Mouse (Mus musculus) forebrain, embryonic 16.5 days (tissue): ENCODE measurements around the gene Ostf1. TPM values are rescaled to one million over a fixed set of nuclear protein-coding genes. Genes with fewer than 3 reads are reported as not detected.

ENCODE experiments used
- ATAC-seq: fragments of 200-750 bp; cut with Nextera tagmentation; 2 replicates; pipeline ENCODE4 v1.8.0; 2017; ENCODE audit warnings: mild to moderate bottlenecking, moderate library complexity
- H3K27ac ChIP-seq: fragments of 300-500 bp; sonication (generic); 2 replicates; pipeline ENCODE4 v1.5.1; 2014; ENCODE audit warnings: low read length, control low read depth
- H3K27me3 ChIP-seq: fragments of 300-500 bp; sonication (generic); replicated peaks from 2 replicates; pipeline ENCODE4 v1.6.1; 2014; ENCODE audit warnings: low read length; ENCODE audit not compliant: control insufficient read depth, insufficient read depth
- H3K36me3 ChIP-seq: fragments of 300-500 bp; sonication (generic); 2 replicates; pipeline ENCODE4 v1.6.1; 2014; ENCODE audit not compliant: control insufficient read depth, insufficient read depth
- H3K4me1 ChIP-seq: fragments of 300-500 bp; sonication (generic); replicated peaks from 2 replicates; pipeline ENCODE4 v1.6.1; 2014; ENCODE audit warnings: low read length; ENCODE audit not compliant: control insufficient read depth, insufficient read depth
- H3K4me2 ChIP-seq: fragments of 300-500 bp; sonication (generic); 2 replicates; pipeline ENCODE4 v1.6.1; 2014; ENCODE audit warnings: mild to moderate bottlenecking, low read length, control low read depth
- H3K4me3 ChIP-seq: fragments of 300-500 bp; sonication (generic); replicated peaks from 2 replicates; pipeline ENCODE4 v1.5.1; 2014; ENCODE audit warnings: mild to moderate bottlenecking, low read length, control low read depth
- H3K9ac ChIP-seq: fragments of 300-500 bp; sonication (generic); replicated peaks from 2 replicates; pipeline ENCODE4 v1.6.1; 2014; ENCODE audit warnings: low read depth, low read length, control low read depth
- H3K9me3 ChIP-seq: fragments of 300-500 bp; sonication (generic); 2 replicates; pipeline ENCODE4 v1.6.1; 2016; ENCODE audit warnings: low read length; ENCODE audit not compliant: control insufficient read depth
- WGBS: fragments of 180-500 bp; shearing (Covaris S2); extraction: QIAGEN DNeasy Blood & Tissue Kit; methylation state at CpG from one replicate; pipeline ENCODE4 v1.1.7; 2014; 5-methylcytosine and 5-hydroxymethylcytosine counted together
- polyA plus RNA-seq: library from polyadenylated mRNA; unstranded; fragments of >200 nt; fragmentation: Nextera tagmentation; extraction: Ambion mirVana; gene quantifications from 2 replicates; pipeline ENCODE4 v1.2.1, GENCODE M21; 2015

The Ostf1 gene
- polyA plus RNA-seq, 1 experiment from 2014 or later = 33.1 TPM

- H3K27ac ChIP-seq = no peak overlapping the region
- no peak overlapping the region for H3K9ac ChIP-seq
- 100% methylated on average over 1 of the region's 1 CpGs for WGBS
- no peak overlapping the region for H3K4me2 ChIP-seq
- no peaks in the 10 kb centered on the region for H3K27me3 ChIP-seq
- H3K4me3 ChIP-seq = no peak overlapping the region
- H3K4me1 ChIP-seq = no peaks in the 10 kb centered on the region
- H3K36me3 ChIP-seq = no peaks in the 10 kb centered on the region
- H3K9me3 ChIP-seq = no peaks in the 10 kb centered on the region
- ATAC-seq = no peak
Observed at GRCm38 (mm10) chr19:18569496-18569895, 62.1 kb downstream of the Ostf1 start.

- no peak overlapping the region for H3K9ac ChIP-seq
- H3K4me1 ChIP-seq = no peaks in the 10 kb centered on the region
- no peaks in the 10 kb centered on the region for H3K36me3 ChIP-seq
- H3K9me3 ChIP-seq = no peaks in the 10 kb centered on the region
- ATAC-seq = no peak
- H3K4me2 ChIP-seq = no peak overlapping the region
- no peak overlapping the region for H3K4me3 ChIP-seq
- WGBS = 76% methylated on average over 3 of the region's 3 CpGs
- H3K27me3 ChIP-seq = no peaks in the 10 kb centered on the region
- no peak overlapping the region for H3K27ac ChIP-seq
Observed at GRCm38 (mm10) chr19:18568828-18569430, 62.7 kb downstream of the Ostf1 start.

GRCm38 (mm10) chr19:18567936-18568827, 63.4 kb downstream of the Ostf1 start:
- WGBS = 90% methylated on average over 12 of the region's 12 CpGs
- H3K4me3 ChIP-seq = no peak overlapping the region
- H3K9me3 ChIP-seq = no peaks in the 10 kb centered on the region
- H3K4me1 ChIP-seq = no peaks in the 10 kb centered on the region
- ATAC-seq = no peak
- no peak overlapping the region for H3K9ac ChIP-seq
- H3K36me3 ChIP-seq = no peaks in the 10 kb centered on the region
- no peak overlapping the region for H3K4me2 ChIP-seq
- H3K27ac ChIP-seq = no peak overlapping the region
- H3K27me3 ChIP-seq = no peaks in the 10 kb centered on the region

GRCm38 (mm10) chr19:18567501-18567900, 64.1 kb downstream of the Ostf1 start:
- no peaks in the 10 kb centered on the region for H3K9me3 ChIP-seq
- no peaks in the 10 kb centered on the region for H3K27me3 ChIP-seq
- 80% methylated on average over 11 of the region's 11 CpGs for WGBS
- H3K4me1 ChIP-seq = no peaks in the 10 kb centered on the region
- no peak overlapping the region for H3K9ac ChIP-seq
- no peaks in the 10 kb centered on the region for H3K36me3 ChIP-seq
- no peak overlapping the region for H3K27ac ChIP-seq
- H3K4me3 ChIP-seq = no peak overlapping the region
- H3K4me2 ChIP-seq = no peak overlapping the region
- ATAC-seq = no peak

GRCm38 (mm10) chr19:18557708-18558107, 73.9 kb downstream of the Ostf1 start:
- no peaks in the 10 kb centered on the region for H3K4me1 ChIP-seq

GRCm38 (mm10) chr19:18555645-18556044, 76.0 kb downstream of the Ostf1 start:
- no peaks in the 10 kb centered on the region for H3K27me3 ChIP-seq
- H3K27ac ChIP-seq = no peak overlapping the region
- no peak for ATAC-seq
- H3K4me1 ChIP-seq = no peaks in the 10 kb centered on the region
- H3K9me3 ChIP-seq = no peaks in the 10 kb centered on the region
- 92% methylated on average over 2 of the region's 2 CpGs for whole genome bisulfite sequencing
- H3K4me3 ChIP-seq = no peak overlapping the region
- H3K9ac ChIP-seq = no peak overlapping the region
- no peak overlapping the region for H3K4me2 ChIP-seq
- no peaks in the 10 kb centered on the region for H3K36me3 ChIP-seq

More at GRCm38 (mm10) chr19:18557708-18558107, 73.9 kb downstream of the Ostf1 start:
- H3K36me3 ChIP-seq = no peaks in the 10 kb centered on the region
- H3K4me3 ChIP-seq = no peak overlapping the region
- no peak overlapping the region for H3K27ac ChIP-seq
- ATAC-seq = no peak
- H3K27me3 ChIP-seq = no peaks in the 10 kb centered on the region
- H3K4me2 ChIP-seq = no peak overlapping the region
- H3K9me3 ChIP-seq = no peaks in the 10 kb centered on the region
- H3K9ac ChIP-seq = no peak overlapping the region
- 88% methylated on average over 1 of the region's 1 CpGs for WGBS

GRCm38 (mm10) chr19:18548668-18549067, 83.0 kb downstream of the Ostf1 start:
- Histone ChIP-seq H3K27me3 (no peaks in the 10 kb centered on the region), H3K36me3 (no peaks in the 10 kb centered on the region), H3K27ac (no peak overlapping the region), H3K4me1 (no peaks in the 10 kb centered on the region), H3K9me3 (no peaks in the 10 kb centered on the region), H3K4me3 (no peak overlapping the region), H3K9ac (no peak overlapping the region), H3K4me2 (no peak overlapping the region)
- WGBS = 14% methylated on average over 4 of the region's 4 CpGs
- ATAC-seq = peak; percentile 85

Other genes starting within 250 kb of the Ostf1 start
- gene Nmrk1, start 127 bp upstream of the Ostf1 start, polyA plus RNA-seq = 4.0 and 4.9 TPM in 2 replicates
- gene Carnmt1, start 38.9 kb upstream of the Ostf1 start, polyA plus RNA-seq = 11.1 and 14.4 TPM in 2 replicates
- 58.8 and 71.4 TPM in 2 replicates for gene D030056L22Rik, start 81.4 kb upstream of the Ostf1 start, polyA plus RNA-seq
- gene Trpm6, start 118.2 kb upstream of the Ostf1 start, polyA plus RNA-seq = 0.31 and 0.33 TPM in 2 replicates